Mouse (Mus musculus) mouse embryonic stem cell (cell line): ENCODE data around the gene Ncs1.

ENCODE experiments used
- in situ Hi-C, 2 experiments: fragments of 300-500 bp; cut with MboI; formaldehyde crosslinking; loops; 1 replicate in 1 of 2; 3 replicates in 1 of 2; pipeline ENCODE4 v1.14.3; 2019 to 2020; ENCODE audit warnings: low sequenced_read_pairs in 2 of 2, low pct_unique_long_range_greater_than_20kb in 1 of 2, mixed read lengths in 1 of 2; ENCODE audit not compliant: unreplicated experiment in 1 of 2

Gene Ncs1

DNA sequence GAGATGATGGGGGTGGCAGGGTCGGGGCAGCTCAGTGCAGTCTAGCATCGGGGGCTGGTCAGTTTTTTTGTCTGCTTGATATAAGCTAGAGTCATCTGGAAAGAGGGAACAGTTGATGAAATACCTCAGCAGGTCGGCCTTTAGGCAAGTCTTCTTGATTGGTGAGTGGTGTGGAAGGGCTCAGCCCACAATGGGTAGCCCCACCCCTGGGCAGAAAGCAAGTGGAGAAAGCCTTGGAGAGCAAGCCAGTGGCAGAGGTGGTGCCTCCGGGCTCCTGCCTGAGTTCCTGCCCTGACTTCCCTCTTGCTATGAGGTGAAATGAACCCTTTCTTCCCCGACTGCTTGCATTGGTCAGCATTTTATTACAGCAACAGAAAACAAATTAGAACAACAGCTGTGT is 23.0 kb downstream of the Ncs1 start:
- in situ Hi-C loops = no loop called here

DNA sequence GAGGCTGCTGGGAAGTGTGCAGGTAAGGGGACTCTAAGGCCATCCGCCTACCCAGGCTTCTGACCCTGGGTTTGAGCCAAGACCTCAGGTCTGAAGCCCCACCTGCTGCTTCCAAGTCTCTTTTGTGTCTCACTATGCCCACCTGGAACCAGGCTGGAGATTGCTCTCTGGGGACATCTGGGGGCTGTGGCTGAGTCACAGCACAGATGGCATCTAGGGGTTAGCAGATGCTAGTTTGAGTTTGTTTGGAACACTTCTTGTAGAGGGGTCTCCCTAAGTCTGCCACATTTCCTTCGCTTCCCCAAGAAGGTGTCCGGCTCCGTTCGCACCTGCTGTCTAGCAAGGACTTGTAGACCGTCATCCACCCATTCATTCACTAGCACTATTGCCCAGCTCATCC is 23.6 kb downstream of the Ncs1 start:
- in situ Hi-C loops = no loop called here

DNA sequence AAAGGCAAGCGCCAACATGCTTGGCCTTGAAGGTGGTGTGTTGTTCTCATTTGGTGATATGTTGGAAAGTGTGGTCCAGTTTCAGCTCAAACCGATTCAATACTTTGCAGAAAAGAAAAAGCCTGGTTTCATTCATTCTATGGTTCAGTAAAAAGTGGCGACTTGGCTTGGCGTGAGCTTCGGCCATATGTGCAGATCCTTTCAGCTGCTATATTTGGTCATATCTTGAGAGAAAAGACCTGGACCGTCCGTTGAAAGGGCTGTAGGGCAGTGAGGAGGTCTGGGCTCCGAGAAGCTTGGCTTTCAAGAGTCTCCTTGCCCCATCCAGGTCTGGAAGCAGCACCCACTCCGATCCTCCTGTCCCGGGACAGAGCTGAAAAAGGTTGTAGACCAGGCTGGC is 24.2 kb downstream of the Ncs1 start:
- in situ Hi-C loops = loop anchor here in 1 of 2 experiments (10.0 kb wide), 1 partner anchor 75 kb away; no protein-coding TSS in a partner anchor

DNA sequence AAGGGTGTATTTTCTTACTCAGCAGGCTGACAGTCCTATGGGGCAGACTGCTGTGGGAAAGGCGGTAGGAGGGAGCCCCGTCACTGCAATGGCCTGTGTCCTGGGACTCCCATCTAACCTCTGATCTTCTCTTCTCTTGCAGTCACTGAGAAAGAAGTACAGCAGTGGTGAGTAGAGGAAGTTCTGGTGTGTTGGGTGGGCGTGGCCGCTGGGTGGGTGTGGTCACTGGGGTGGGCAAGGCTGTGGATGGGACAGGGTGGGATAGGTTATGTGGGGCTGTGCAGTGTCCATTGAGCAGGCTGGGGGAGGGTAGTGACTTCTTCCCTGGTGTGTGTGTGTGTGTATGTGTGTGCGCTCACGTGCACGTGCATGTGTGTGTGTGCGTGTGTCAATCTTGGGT is 24.8 kb downstream of the Ncs1 start:
- in situ Hi-C loops = loop anchor here in 1 of 2 experiments (10.0 kb wide), 1 partner anchor 76 kb away; no protein-coding TSS in a partner anchor

DNA sequence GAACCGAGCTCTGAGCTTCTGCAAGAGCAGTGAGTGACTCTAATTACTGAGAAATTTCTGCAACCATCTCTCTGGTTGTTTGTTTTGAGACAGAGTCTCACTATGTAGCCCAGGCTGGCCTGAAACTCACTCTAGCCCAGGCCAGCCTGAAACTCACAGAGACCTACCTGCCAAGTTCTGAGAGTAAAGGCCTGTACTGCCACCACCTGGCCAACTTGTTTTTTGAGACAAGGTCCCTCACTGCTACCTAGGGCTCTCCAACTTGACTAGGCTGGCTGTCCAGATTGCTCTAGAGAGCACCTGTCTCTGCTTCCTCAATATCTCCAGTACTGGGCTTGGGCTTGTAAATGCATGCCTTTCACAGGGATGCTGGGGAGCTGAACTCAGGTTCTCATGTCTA is 25.4 kb downstream of the Ncs1 start:
- in situ Hi-C loops = loop anchor here in 1 of 2 experiments (10.0 kb wide), 1 partner anchor 76 kb away; no protein-coding TSS in a partner anchor

DNA sequence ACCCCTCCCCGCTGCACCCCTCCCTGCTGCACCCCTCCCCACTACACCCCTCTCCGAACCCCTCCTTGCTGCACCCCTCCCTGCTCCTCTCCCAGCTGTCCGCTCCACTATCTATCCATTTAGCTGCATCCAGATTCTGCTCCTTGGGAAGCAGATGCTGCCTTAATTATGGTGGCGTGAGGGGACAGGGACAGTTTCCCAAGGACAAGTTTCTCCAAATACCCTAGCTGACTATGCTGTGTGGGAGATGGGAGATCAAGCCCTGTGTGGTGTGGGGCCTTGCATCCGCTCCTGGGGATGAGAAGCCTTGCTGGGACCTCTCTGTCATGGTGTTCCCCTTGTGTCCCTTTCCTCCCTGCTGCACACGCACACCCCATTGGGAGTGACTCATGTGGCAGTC is 29.4 kb downstream of the Ncs1 start:
- in situ Hi-C loops = loop anchor here in 1 of 2 experiments (10.0 kb wide), 1 partner anchor 80 kb away; no protein-coding TSS in a partner anchor

DNA sequence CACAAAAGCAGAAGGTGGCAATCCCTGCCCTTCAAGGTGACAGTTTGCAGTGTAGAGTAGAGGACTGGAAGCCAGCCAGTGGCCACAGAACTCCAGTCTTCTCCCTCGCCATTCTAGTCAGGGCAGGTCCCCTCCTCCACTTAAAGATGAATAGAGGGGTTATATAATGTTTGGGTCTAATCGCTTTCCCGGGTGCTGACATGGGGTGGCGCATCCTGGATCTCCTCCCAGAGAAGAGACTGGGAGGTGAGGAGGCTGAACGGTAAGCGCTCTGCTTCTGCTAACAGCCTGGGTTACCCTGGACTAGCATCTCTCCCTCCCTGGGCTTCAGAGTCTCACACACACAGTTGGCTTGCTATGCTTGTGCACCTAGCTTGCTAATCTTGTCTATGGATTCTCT is 32.2 kb downstream of the Ncs1 start:
- in situ Hi-C loops = loop anchor here in 1 of 2 experiments (10.0 kb wide), 1 partner anchor 83 kb away; no protein-coding TSS in a partner anchor

DNA sequence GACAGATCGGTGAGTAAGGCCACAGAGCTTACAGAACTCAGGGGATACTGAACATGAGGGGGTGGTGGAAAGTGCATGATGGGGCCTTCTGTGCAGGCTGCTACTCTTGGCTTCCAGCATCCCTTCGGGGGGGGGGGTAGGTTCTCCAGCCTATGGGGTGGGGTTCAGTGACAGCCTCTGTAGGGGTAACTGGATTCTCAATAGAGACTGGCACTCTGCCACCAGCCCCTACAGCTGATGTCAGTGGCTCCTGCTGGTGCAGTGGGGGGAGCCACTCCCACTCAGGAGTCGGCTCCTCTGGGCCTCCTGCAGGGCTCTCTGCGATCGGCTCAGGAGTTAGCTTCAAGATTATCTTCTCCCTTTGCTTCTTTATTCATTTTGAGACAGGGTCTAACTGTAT is 32.9 kb downstream of the Ncs1 start:
- in situ Hi-C loops = loop anchor here in 1 of 2 experiments (10.0 kb wide), 1 partner anchor 84 kb away; no protein-coding TSS in a partner anchor

DNA sequence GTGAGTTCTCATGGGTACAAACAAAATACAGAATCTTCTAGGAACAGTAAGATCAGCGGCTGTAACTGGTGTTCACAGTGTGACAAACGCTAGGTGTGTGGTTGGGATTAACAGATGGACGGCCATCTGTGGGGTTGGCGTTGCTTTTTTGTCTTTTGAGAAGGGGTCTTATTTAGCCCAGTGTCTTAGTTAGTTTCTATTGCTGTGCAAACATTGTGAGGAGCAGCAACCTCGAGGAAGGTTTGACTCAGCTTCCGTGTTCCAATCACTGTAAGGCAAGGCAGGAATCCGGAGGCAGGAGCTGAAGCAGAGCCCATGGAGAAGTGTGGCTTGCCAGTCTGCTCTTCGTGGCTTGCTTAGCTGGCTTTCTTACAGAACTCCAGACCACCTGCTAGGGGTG is 35.5 kb downstream of the Ncs1 start:
- in situ Hi-C loops = loop anchor here in 1 of 2 experiments (5.0 kb wide), 1 partner anchor 39 kb away; no protein-coding TSS in a partner anchor

DNA sequence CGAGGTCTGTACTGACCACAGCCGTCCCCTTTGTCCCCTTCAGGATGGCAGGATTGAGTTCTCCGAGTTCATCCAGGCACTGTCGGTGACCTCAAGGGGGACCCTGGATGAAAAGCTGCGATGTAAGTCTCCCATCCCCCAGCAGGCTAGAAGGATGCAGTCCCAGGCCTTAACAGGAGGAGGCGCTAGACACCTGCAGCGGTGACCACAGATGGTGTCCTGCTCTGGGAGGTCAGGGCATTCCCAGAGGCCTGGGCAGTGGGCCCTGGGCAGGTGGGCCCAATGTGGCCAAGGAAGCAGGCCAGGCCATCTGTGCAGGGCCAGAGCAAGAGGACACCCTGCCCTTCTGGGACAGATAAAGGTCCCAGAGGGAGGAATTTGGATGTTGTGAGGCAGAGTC is 36.6 kb downstream of the Ncs1 start:
- in situ Hi-C loops = loop anchor here in 1 of 2 experiments (5.0 kb wide), 1 partner anchor 40 kb away; no protein-coding TSS in a partner anchor

DNA sequence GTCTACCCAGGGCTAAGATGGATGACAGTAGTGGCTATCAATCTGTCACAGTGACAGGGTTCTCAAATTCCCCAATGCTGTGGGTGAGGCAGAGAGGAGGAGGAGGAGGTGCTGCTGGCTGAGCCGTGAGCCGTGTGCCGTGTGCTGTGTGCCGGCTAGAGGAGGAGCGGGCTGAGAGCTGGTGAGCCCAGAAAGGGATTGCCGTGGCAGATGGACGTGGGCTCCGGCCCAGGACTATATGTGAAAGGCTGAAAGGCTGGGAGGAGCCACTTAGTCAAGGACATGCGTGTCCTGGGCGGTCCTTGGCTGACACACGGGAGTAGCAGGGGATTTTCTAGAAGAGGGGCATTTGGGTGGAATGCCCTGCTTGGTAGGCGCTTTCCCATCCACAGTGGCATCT is 37.3 kb downstream of the Ncs1 start:
- in situ Hi-C loops = loop anchor here in 1 of 2 experiments (5.0 kb wide), 1 partner anchor 41 kb away; no protein-coding TSS in a partner anchor

DNA sequence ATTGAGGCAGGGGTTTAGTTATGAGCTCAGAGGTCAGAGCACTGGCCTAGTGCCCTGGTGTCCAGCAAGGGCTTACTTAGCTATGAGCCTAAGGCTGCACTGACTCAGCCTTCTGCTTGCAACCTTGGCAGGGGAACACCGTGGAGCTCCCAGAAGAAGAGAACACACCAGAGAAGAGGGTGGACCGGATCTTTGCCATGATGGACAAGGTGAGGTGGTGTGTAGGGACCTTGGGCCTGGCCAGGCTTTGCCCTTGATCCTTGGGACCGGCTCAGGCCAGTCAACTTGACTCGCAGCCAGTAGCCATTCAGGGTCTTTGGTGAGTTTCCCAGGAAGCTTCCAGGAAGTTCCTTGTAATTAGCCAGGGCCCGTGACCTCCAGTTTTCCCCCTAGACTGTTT is 38.9 kb downstream of the Ncs1 start:
- in situ Hi-C loops = loop anchor here in 1 of 2 experiments (5.0 kb wide), 1 partner anchor 42 kb away; no protein-coding TSS in a partner anchor

DNA sequence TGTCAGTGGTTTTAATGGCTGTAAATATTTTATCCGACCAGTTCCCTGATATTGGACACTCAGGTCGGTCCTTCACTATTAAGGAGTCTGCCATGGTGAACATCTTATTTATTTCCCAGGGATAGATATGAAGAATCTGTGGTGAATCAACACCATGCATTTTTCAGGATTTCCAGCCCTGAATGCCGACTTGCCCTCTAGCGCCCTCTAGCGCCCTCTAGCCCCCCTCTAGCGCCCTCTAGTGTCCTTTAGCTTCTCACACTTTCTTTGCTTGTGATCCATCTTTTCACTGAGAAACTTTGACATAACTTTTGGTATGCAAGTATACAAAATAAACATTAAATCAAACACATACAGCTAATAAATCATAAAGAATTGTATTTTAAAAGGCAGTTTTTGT is 45.8 kb downstream of the Ncs1 start:
- in situ Hi-C loops = no loop called here

DNA sequence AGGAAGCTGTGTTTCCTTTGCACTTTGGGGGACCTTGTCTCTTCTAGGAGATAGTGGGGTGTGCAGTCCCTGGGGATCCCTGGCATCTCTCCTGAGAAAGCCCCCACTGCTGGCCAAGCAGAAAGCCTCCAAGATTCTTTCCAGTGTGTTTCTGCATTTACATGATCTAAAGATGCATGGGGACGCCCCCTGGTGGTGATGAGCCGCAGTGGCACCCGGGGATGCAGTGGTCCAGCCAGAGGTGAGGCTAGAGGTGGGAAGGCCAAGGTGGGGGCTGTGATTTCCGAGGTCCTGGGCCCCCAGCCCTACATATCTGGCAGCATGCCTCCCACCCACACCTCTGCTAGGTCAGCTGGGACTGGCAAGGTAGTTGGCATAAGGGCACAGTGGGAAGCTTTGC is 49.4 kb downstream of the Ncs1 start:
- in situ Hi-C loops = loop anchor here in 1 of 2 experiments (5.0 kb wide), 1 partner anchor 87 kb away; no protein-coding TSS in a partner anchor

DNA sequence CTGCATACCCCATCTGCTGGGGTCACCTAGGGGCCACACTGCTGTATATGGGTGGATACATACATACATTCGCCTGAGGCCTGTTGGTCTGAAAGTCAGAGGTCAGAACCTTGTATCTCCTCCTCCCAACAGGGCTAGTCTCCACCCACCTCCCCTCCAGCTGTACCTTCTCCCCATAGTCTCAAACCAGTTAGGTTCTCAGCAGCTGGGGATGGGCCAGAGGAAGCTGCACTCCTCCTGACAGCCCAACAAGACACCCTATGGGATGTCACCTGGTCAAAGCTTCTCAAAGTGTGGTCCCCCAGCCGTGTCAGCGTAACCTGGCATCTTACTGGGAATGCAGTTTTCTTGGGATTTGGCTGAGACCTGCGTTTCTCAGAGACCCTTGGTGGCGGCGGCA is 50.8 kb downstream of the Ncs1 start:
- in situ Hi-C loops = loop anchor here in 1 of 2 experiments (5.0 kb wide), 1 partner anchor 86 kb away; no protein-coding TSS in a partner anchor

DNA sequence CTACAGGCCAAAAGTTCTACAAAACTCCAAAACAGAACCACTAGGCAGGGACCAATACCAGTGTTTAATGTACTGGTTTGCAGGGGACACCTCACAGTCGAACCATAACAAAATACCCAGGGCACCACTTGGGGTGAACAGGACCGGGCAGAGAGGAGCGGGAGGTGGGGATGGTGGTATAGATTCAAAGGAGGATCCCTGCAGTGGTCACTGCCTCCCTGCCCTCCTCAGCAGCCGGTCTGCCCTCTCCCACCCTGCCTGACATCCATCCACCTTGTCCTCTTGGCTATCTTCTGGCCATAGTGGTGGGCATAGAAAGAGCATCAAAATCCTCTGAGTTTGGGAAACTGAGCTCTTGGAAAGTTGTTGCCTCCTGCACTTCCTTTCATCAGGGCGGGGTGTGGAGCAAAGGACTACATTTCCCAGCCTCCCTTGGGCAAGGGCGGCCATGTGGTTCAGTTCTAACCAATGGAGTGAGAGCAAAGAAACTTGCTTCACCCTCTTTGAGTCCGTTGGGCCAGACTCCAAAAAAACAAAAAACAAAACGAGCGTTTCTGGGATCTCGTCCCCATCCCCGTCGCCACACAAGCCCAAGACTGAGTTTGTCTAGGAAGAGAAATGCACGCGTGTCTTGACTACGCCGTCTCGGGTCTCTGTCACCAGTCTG is 52.1 kb downstream of the Ncs1 start:
- in situ Hi-C loops = loop anchor here in 1 of 2 experiments (5.0 kb wide), 1 partner anchor 85 kb away; no protein-coding TSS in a partner anchor

DNA sequence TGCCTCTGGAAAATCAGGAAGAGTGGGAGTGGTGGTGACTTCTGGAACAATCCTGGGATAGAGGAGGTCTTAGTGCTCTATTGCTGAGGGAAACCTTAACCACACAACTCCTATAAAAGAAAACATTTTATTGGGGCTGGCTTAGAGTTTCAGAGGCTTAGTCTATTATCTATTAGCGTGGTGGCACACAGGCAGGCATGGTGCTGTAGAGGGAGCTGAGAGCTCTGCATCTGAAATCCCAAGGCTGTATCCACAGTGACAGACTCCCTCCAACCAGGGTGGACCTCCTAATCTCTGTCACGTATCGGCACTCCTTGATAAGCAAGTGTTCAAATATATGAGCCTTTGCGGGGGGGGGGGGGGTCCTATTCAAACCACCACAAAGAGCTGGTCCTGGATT is 53.2 kb downstream of the Ncs1 start:
- in situ Hi-C loops = loop anchor here in 1 of 2 experiments (5.0 kb wide), 1 partner anchor 83 kb away; no protein-coding TSS in a partner anchor

DNA sequence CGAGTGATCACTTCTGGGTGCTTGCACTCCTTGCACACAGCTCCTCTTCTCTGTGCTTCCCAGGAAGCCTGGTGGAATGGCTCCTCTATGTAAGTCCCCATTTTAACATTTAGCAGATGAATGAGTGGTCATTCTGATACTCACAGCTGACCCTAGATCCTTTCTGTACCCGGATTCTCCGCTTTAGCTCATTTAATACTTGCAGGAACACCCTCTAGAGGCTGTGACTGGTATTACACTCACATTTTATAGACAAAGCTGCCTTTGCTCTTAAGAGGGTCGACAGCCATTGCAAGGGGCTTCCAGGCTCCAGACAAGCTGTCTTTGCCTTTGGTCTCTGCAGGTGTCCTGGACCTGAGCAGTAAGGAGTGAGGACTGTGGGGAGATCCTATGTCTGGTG is 53.6 kb downstream of the Ncs1 start:
- in situ Hi-C loops = loop anchor here in 1 of 2 experiments (5.0 kb wide), 1 partner anchor 83 kb away; no protein-coding TSS in a partner anchor

DNA sequence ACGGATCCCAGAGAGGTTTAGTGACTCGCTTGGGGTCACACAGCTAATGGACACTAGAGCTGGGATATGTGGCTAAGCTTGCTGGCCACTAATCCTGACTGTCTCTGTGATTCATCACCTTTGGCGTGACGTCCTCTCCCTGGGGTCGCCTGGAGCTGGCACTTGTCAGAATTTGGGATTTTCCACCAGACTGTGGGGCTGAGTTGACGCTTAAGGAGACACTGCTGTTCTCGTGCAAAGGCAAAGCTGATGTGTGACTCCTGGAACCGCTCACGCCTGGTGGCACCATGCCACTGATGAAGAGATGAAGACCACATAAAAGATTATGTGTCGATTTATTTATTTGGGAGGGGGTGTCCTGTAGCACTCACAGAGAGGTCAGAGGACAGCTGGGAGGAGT is 54.4 kb downstream of the Ncs1 start:
- in situ Hi-C loops = loop anchor here in 1 of 2 experiments (5.0 kb wide), 1 partner anchor 82 kb away; no protein-coding TSS in a partner anchor
